Mouse (Mus musculus) frontal cortex, postnatal 25 days (tissue): ENCODE results near the gene Gatad2a.

Experiments
- DNase-seq, 2 experiments: peaks; one replicate each; pipeline ENCODE4 v3.0.0; 2022; ENCODE audit warnings: low spot score in 2 of 2

Gene Gatad2a

GRCm38 (mm10) chr8:69874654-69875053, 121.5 kb downstream of the Gatad2a start:
- DNase-seq = no peak

DNA sequence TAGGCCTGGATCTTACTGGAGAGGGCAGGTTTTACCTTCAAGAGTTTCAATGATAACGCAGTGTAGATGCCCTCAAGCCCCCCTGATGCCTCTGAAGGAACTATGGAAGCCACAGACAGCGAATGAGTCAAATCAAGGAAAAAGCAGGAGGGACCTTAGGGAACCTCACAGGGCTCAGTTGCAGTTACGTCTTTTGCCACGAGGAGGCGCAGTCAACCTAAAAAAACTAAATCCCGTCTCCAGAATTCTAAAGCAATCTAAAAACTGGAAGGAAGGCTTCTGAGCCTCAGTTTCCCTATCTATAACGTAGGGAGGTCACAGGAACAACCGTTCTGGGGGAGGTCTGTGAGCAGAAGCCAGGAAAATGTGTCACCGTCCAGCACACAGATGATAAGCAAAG, 122.0 kb downstream of the Gatad2a start:
- peak; percentile 72 to 77 for DNase-seq

DNA sequence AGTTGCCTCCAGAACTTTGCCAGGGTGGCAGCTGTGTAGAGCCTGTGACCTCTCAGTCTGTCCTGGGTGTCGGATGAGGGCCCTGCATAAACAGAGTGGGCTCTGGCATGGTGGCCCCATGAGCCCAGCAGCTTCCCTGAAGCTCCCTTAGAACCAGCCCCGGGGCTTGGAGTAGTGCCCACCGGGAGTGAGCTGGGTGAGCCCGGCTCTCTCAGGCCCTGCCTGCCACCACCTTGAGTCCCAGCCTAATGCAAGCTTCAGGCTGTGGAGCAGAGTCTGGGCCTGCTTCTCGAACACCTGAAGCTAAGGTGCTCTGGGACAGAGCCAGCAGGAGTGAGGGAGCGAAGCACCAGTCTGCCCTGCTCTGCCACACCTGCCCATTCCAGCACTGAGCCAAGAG, 125.3 kb downstream of the Gatad2a start:
- DNase-seq = no peak

- DNase-seq = no peak
Observed at GRCm38 (mm10) chr8:69870003-69870765, 126.0 kb downstream of the Gatad2a start.

DNA sequence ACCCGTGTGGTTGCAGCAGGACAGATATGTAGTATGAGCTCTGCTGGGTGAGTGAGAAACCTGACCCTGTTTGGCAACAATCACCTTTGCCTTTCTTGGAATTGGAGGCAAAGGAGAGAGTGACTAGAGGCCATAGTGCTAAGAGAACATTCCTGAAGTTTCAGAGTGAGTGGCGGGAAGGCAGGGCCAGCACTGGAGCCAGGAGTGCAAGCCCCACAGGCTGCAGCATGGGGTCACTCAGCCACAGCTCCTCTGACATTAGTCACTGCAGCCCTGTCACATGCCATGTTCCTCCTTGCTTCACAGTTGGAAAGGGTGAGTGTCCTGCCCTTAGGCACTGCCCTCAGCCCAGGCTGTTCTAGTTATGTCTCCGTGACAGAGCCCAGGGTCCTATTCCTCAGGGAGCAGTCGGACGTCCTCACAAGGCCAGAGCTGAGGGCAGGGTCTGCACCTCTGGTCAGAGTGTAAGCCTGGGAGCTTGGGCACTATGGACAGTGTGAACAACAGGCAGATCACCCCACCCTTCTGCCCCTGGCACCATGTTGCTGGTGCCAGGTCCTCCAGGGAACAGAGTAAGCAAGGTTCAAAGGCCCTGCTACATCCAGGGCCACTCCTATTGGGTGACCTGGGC, 128.4 kb downstream of the Gatad2a start:
- DNase-seq = no peak

DNA sequence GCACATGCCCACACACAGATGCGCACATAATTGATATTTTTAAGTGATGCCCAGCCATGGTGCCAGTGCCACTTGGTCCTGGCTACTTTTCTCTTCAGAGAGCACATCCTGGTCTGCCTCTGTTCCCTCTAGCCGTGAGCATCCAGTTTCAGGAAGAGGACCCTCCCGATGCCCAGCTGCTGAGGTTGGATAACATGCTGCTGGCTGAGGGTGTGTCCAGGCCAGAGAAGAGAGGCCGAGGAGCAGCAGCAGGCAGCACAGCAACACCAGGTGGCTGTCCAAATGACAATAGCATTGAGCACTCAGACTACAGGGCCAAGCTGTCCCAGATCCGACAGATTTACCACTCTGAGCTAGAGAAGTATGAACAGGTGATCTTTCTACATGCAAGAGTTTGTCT, 132.0 kb downstream of the Gatad2a start:
- no peak for DNase-seq

DNA sequence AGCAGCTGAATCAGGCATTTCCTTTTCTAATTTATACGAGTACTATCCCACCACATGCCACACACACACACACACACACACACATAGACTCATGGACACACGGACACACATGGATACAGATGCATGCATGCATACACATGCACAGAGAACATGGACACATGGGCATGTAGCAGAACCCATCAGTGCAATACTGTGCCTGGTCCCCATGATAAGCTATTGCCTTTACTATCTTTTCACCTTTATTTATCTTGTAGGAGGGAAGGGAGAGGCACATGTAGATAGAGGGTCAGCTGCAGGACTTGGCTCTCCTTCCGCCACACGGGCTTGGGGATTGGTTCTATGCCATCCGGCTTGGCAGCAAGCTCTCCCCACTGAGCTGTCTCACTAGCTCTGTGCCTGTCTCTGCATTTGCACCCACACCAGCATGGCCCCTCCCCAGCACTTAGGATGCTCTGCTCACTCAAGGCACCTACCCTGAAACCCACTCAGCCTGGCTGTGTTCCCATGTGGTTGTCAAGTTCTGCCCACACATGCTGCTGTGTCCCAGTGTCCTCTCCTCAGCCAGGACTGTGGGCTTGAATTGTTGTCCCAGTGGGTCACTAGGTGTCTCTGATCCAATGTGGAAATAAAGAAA, 132.7 kb downstream of the Gatad2a start:
- no peak for DNase-seq

GRCm38 (mm10) chr8:69861251-69861650, 134.9 kb downstream of the Gatad2a start:
- no peak for DNase-seq

DNA sequence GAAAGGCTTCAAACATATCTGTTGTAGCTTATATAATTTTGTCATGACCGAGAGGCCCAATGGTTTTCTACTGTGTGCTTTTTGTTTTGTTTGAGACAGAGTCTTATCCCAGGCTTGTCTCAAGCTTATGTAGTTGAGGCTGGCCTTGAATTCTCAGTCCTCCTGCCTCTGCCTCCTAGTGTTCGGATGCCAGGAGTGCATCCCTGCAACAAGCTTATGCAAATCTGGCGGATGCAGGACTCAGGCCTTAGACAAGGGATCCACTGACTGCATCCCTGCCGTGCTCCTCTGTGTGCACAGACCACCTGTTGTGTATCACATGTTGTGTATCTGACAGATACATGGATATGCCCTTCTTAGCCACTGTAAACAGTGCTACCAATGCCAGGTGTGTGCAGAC, 135.4 kb downstream of the Gatad2a start:
- no peak for DNase-seq
